Mouse (Mus musculus) heart, adult 9 months (tissue): ENCODE results near the gene Ap1s3.
A peak's percentile ranks its signal among the peaks of the same experiment; 100 is the strongest.
"Not testable (repeated sequence)": the region's sequence is repeated elsewhere in the genome, so short reads cannot be mapped to it uniquely, and the experiment has no call there.

Experiments used
- DNase-seq, 2 experiments: peaks; one replicate each; pipeline ENCODE4 v3.0.0; 2022; ENCODE audit warnings: low spot score in 2 of 2

The Ap1s3 gene

GRCm38 (mm10) chr1:79669419-79669974 lies 2.3 kb downstream of the Ap1s3 start:
- DNase-seq = no peak

- no peak for DNase-seq
Measured at GRCm38 (mm10) chr1:79664911-79665310, 6.9 kb downstream of the Ap1s3 start.

GRCm38 (mm10) chr1:79659598-79659997 lies 12.2 kb downstream of the Ap1s3 start:
- DNase-seq = no peak

GRCm38 (mm10) chr1:79657411-79657810 lies 14.4 kb downstream of the Ap1s3 start:
- no peak for DNase-seq

GRCm38 (mm10) chr1:79655819-79656555 lies 15.8 kb downstream of the Ap1s3 start:
- no peak for DNase-seq

- no peak for DNase-seq
Measured at GRCm38 (mm10) chr1:79654948-79655347, 16.8 kb downstream of the Ap1s3 start.

- no peak for DNase-seq
Measured at GRCm38 (mm10) chr1:79643411-79644110, 28.2 kb downstream of the Ap1s3 start.

- DNase-seq = no peak
Measured at GRCm38 (mm10) chr1:79642680-79643079, 29.1 kb downstream of the Ap1s3 start.

- DNase-seq = no peak
Measured at GRCm38 (mm10) chr1:79641355-79641754, 30.4 kb downstream of the Ap1s3 start.

GRCm38 (mm10) chr1:79640151-79640550 lies 31.6 kb downstream of the Ap1s3 start:
- DNase-seq = no peak

- DNase-seq = no peak
Measured at GRCm38 (mm10) chr1:79639683-79640082, 32.1 kb downstream of the Ap1s3 start.

GRCm38 (mm10) chr1:79639107-79639506 lies 32.7 kb downstream of the Ap1s3 start:
- no peak for DNase-seq

- DNase-seq = no peak
Measured at GRCm38 (mm10) chr1:79637768-79638167, 34.0 kb downstream of the Ap1s3 start.

- DNase-seq = peak; percentile 8 to 26
Measured at GRCm38 (mm10) chr1:79631521-79631920, 40.3 kb downstream of the Ap1s3 start.

- no peak for DNase-seq
Measured at GRCm38 (mm10) chr1:79629726-79630125, 42.0 kb downstream of the Ap1s3 start.

GRCm38 (mm10) chr1:79626140-79626539 lies 45.6 kb downstream of the Ap1s3 start:
- DNase-seq = no peak

- DNase-seq = no peak
Measured at GRCm38 (mm10) chr1:79619434-79619833, 52.3 kb downstream of the Ap1s3 start.

- no peak for DNase-seq
Measured at GRCm38 (mm10) chr1:79616492-79616891, 55.3 kb downstream of the Ap1s3 start.

GRCm38 (mm10) chr1:79614456-79614855 lies 57.3 kb downstream of the Ap1s3 start:
- no peak for DNase-seq

GRCm38 (mm10) chr1:79611271-79611670 lies 60.5 kb downstream of the Ap1s3 start:
- not testable (repeated sequence) for DNase-seq

GRCm38 (mm10) chr1:79608856-79609255 lies 62.9 kb downstream of the Ap1s3 start:
- DNase-seq = not testable (repeated sequence)

- no peak for DNase-seq
Measured at GRCm38 (mm10) chr1:79602500-79602899, 69.3 kb downstream of the Ap1s3 start.
